Mouse (Mus musculus): Measurements from ENCODE around the gene Alg9. TPM values are rescaled to one million over a fixed set of nuclear protein-coding genes. Genes with fewer than 3 reads are reported as not detected.

Alg9 gene
- polyA plus RNA-seq, 1 experiment from 2014 or later = 44.3 TPM

GRCm38 (mm10) chr9:50887351-50887750, 112.5 kb downstream of the Alg9 start:
- Histone ChIP-seq H3K4me3 (ENCODE audit: low read length) (no peak overlapping the region), H3K4me1 (ENCODE audit: insufficient read depth, low read length) (peaks cover 24% of the 10 kb centered on the region), H3K36me3 (ENCODE audit: insufficient read depth, low read length) (peaks cover 4% of the 10 kb centered on the region; the same call in 1 of the 2 replicates), H3K27me3 (ENCODE audit: insufficient read depth, low read length) (no peaks in the 10 kb centered on the region), H3K27ac (ENCODE audit: low read length) (peak overlapping the region; percentile 8; the same call in 1 of the 2 replicates), H3K4me2 (replicated peaks; ENCODE audit: low read depth, low read length) (no peak overlapping the region), H3K9me3 (ENCODE audit: low read length) (no peaks in the 10 kb centered on the region), H3K9ac (replicated peaks; ENCODE audit: low read length) (no peak overlapping the region)
- ATAC-seq (ENCODE audit: low FRiP score, low TSS enrichment) = peak; percentile 47; the same call in 1 of the 2 replicates
- 31% methylated on average over 4 of the region's 4 CpGs for WGBS

GRCm38 (mm10) chr9:50889211-50889610, 114.4 kb downstream of the Alg9 start:
- H3K27me3 ChIP-seq (ENCODE audit: insufficient read depth, low read length) = no peaks in the 10 kb centered on the region
- no peak overlapping the region for H3K4me3 ChIP-seq (ENCODE audit: low read length)
- no peaks in the 10 kb centered on the region for H3K9me3 ChIP-seq (ENCODE audit: low read length)
- WGBS = 57% methylated on average over 6 of the region's 6 CpGs
- no peak overlapping the region for H3K27ac ChIP-seq (ENCODE audit: low read length)
- H3K4me1 ChIP-seq (ENCODE audit: insufficient read depth, low read length) = peaks cover 24% of the 10 kb centered on the region
- H3K4me2 ChIP-seq (replicated peaks; ENCODE audit: low read depth, low read length) = no peak overlapping the region
- ATAC-seq (ENCODE audit: low FRiP score, low TSS enrichment) = no peak
- H3K36me3 ChIP-seq (ENCODE audit: insufficient read depth, low read length) = no peaks in the 10 kb centered on the region
- no peak overlapping the region for H3K9ac ChIP-seq (replicated peaks; ENCODE audit: low read length)

- H3K4me2 ChIP-seq (replicated peaks; ENCODE audit: low read depth, low read length) = no peak overlapping the region
- H3K36me3 ChIP-seq (ENCODE audit: insufficient read depth, low read length) = 0 out of 2 replicates have a peak, but pooled peaks cover 6% of the 10 kb centered on the region
- no peak overlapping the region for H3K27ac ChIP-seq (ENCODE audit: low read length)
- 76% methylated on average over 4 of the region's 4 CpGs for WGBS
- no peak overlapping the region for H3K4me3 ChIP-seq (ENCODE audit: low read length)
- H3K27me3 ChIP-seq (ENCODE audit: insufficient read depth, low read length) = no peaks in the 10 kb centered on the region
- peaks cover 21% of the 10 kb centered on the region for H3K4me1 ChIP-seq (ENCODE audit: insufficient read depth, low read length)
- no peak for ATAC-seq (ENCODE audit: low FRiP score, low TSS enrichment)
- no peaks in the 10 kb centered on the region for H3K9me3 ChIP-seq (ENCODE audit: low read length)
- no peak overlapping the region for H3K9ac ChIP-seq (replicated peaks; ENCODE audit: low read length)
Measured at GRCm38 (mm10) chr9:50889964-50890363, 115.1 kb downstream of the Alg9 start.

DNA sequence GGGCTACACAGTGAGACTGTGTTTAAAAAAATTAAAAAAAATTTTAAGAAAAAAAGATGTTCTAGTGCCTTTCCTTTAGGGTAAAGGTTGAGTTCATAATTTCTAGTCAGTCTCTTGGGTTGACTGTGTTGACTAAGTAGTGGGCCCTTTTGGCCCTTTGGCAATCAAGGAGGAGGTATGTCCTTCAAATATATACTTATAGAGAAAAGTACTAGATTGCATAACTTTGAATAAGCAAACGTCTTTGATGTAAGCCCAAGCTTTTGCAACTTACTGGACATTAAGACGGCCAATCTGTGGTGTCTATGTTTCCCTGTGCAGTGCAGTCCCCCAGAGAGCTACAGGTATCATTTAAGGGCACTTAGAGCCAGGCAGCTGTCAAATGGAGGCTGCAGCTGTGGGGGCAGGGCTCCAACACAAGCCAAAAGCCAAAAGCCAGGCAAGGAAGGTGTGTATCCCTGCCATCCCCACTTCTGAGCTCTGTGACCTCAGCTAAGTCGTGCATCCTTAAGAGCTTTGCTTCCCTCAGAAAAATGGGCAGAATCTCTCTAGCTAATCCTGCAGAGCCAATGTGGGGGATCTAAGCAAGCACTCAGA, 115.8 kb downstream of the Alg9 start:
- Histone ChIP-seq H3K9me3 (ENCODE audit: low read length) (no peaks in the 10 kb centered on the region), H3K4me3 (ENCODE audit: low read length) (no peak overlapping the region), H3K4me1 (ENCODE audit: insufficient read depth, low read length) (peaks cover 15% of the 10 kb centered on the region), H3K4me2 (replicated peaks; ENCODE audit: low read depth, low read length) (no peak overlapping the region), H3K27me3 (ENCODE audit: insufficient read depth, low read length) (no peaks in the 10 kb centered on the region), H3K36me3 (ENCODE audit: insufficient read depth, low read length) (0 out of 2 replicates have a peak, but pooled peaks cover 9% of the 10 kb centered on the region), H3K9ac (replicated peaks; ENCODE audit: low read length) (no peak overlapping the region), H3K27ac (ENCODE audit: low read length) (no peak overlapping the region)
- ATAC-seq (ENCODE audit: low FRiP score, low TSS enrichment) = no peak
- WGBS = 73% methylated on average over 3 of the region's 3 CpGs

Other genes starting within 250 kb of the Alg9 start
- 96.6 and 108 TPM in 2 replicates for gene Pts, start 246.3 kb upstream of the Alg9 start, polyA plus RNA-seq (2015; fragmentation: Nextera tagmentation; extraction: Ambion mirVana)
- 1.9 and 2.9 TPM in 2 replicates for gene Il18, start 220.2 kb upstream of the Alg9 start, polyA plus RNA-seq (2015; fragmentation: Nextera tagmentation; extraction: Ambion mirVana)
- gene Bco2, start 219.8 kb upstream of the Alg9 start, polyA plus RNA-seq (2015; fragmentation: Nextera tagmentation; extraction: Ambion mirVana) = 0.15 and 0.24 TPM in 2 replicates
- not detected in 2 replicates for gene Tex12, start 213.7 kb upstream of the Alg9 start, polyA plus RNA-seq (2015; fragmentation: Nextera tagmentation; extraction: Ambion mirVana)
- 417 and 453 TPM in 2 replicates for gene Sdhd, start 171.2 kb upstream of the Alg9 start, polyA plus RNA-seq (2015; fragmentation: Nextera tagmentation; extraction: Ambion mirVana)
- gene Timm8b, start 171.1 kb upstream of the Alg9 start, polyA plus RNA-seq (2015; fragmentation: Nextera tagmentation; extraction: Ambion mirVana) = 232 and 245 TPM in 2 replicates
- 4.9 and 5.3 TPM in 2 replicates for gene Pih1d2, start 157.7 kb upstream of the Alg9 start, polyA plus RNA-seq (2015; fragmentation: Nextera tagmentation; extraction: Ambion mirVana)
- 17.0 and 17.9 TPM in 2 replicates for gene Nkapd1, start 157.6 kb upstream of the Alg9 start, polyA plus RNA-seq (2015; fragmentation: Nextera tagmentation; extraction: Ambion mirVana)
- gene Dlat, start 115.2 kb upstream of the Alg9 start, polyA plus RNA-seq (2015; fragmentation: Nextera tagmentation; extraction: Ambion mirVana) = 64.0 and 67.9 TPM in 2 replicates
- 7.7 and 8.6 TPM in 2 replicates for gene Dixdc1, start 35.5 kb upstream of the Alg9 start, polyA plus RNA-seq (2015; fragmentation: Nextera tagmentation; extraction: Ambion mirVana)
- gene 2310030G06Rik, start 28.5 kb upstream of the Alg9 start, polyA plus RNA-seq (2015; fragmentation: Nextera tagmentation; extraction: Ambion mirVana) = 12.4 and 13.3 TPM in 2 replicates
- gene Cryab, start 23.7 kb upstream of the Alg9 start, polyA plus RNA-seq (2015; fragmentation: Nextera tagmentation; extraction: Ambion mirVana) = 54.3 and 57.4 TPM in 2 replicates
- gene Hspb2, start 22.7 kb upstream of the Alg9 start, polyA plus RNA-seq (2015; fragmentation: Nextera tagmentation; extraction: Ambion mirVana) = 5.2 and 6.0 TPM in 2 replicates
- 13.0 and 13.1 TPM in 2 replicates for gene Fdxacb1, start 6.8 kb upstream of the Alg9 start, polyA plus RNA-seq (2015; fragmentation: Nextera tagmentation; extraction: Ambion mirVana)
- gene 1110032A03Rik, start 501 bp downstream of the Alg9 start, polyA plus RNA-seq (2015; fragmentation: Nextera tagmentation; extraction: Ambion mirVana) = 33.1 and 40.4 TPM in 2 replicates
- gene Ppp2r1b, start 70.3 kb downstream of the Alg9 start, polyA plus RNA-seq (2015; fragmentation: Nextera tagmentation; extraction: Ambion mirVana) = 74.6 and 77.0 TPM in 2 replicates
- 15.5 and 19.4 TPM in 2 replicates for gene Sik2, start 234.1 kb downstream of the Alg9 start, polyA plus RNA-seq (2015; fragmentation: Nextera tagmentation; extraction: Ambion mirVana)

Measured in kidney, embryonic 16.5 days (tissue).